Mouse (Mus musculus): Measurements from ENCODE around the gene Amotl1. TPM values are rescaled to one million over a fixed set of nuclear protein-coding genes. Genes with fewer than 3 reads are reported as not detected.

Gene Amotl1
- polyA plus RNA-seq, 1 experiment from 2014 or later: 32.1 TPM

DNA sequence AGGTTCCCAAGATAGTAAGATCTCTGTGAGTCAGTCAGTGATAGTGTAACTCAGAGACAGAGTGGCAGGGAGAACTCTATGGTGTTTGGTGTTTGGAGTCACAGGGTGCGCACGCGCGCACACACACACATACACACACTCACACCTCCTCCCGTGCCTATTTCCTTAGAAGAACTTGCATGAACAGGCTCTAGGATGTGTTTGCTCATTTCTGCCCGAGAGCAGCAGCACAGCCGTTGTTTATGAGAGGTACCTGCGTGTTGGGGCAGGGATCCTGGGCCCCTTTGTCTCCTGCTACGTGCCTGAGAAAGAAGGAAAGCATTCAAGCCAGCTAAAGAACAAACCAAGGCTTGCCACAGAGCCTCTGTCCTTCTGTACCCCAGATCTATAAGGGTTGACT is 17.3 kb upstream of the Amotl1 start:
- 86% methylated on average over 9 of the region's 9 CpGs for WGBS
- Histone ChIP-seq H3K4me1 (peaks cover 11% of the 10 kb centered on the region; the same call in 1 of the 2 replicates), H3K36me3 (no peaks in the 10 kb centered on the region), H3K9me3 (replicated peaks) (no peaks in the 10 kb centered on the region), H3K27ac (peak overlapping the region; percentile 16; the same call in 1 of the 2 replicates), H3K27me3 (ENCODE audit: low read depth, poor library complexity, severe bottlenecking) (no peaks in the 10 kb centered on the region), H3K4me3 (no peak overlapping the region)
- DNase-seq (ENCODE audit: low spot score): no peak

DNA sequence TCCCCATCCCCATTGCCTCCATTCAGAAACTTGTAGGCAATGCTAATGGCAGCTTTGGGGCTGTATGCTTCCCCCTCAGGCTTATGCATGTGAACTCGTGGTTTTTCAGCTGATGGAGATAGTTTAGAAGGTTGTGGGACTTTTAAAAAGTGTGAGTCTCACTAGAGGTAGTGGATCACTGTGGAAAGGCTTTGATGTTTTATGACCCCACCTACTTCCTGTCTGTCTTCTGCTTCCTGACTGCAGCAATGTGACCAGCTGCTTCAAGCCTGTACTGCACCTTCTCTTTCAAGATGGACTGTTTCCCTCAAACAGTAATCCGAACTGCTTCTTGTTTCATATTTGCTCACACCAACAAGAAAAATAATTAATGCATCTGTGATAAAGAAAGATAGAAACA is 13.1 kb upstream of the Amotl1 start:
- Histone ChIP-seq H3K36me3 (no peaks in the 10 kb centered on the region), H3K4me3 (no peak overlapping the region), H3K27me3 (ENCODE audit: low read depth, poor library complexity, severe bottlenecking) (no peaks in the 10 kb centered on the region), H3K4me1 (peaks cover 11% of the 10 kb centered on the region; the same call in 1 of the 2 replicates), H3K9me3 (replicated peaks) (no peaks in the 10 kb centered on the region), H3K27ac (no peak overlapping the region)
- DNase-seq (ENCODE audit: low spot score): no peak
- 48% methylated on average over 2 of the region's 2 CpGs for WGBS

DNA sequence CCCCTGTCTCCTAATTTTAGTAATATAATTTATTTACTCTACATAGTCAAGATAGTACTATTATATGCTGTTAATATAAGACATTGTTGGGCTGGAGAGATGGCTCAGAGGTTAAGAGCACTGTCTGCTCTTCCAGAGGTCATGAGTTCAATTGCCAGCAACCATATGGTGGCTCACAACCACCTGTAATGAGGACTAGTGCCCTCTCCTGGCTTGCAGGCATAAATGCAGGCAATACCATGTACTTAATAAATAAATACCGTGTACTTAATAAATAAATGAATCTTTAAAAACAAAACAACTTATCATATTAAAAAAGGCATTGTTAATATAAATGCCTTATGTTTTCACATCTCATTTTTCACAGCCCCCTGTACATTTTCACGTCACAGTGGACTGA is 9.2 kb upstream of the Amotl1 start:
- no peak for DNase-seq (ENCODE audit: low spot score)
- Histone ChIP-seq H3K9me3 (replicated peaks) (no peaks in the 10 kb centered on the region), H3K27me3 (ENCODE audit: low read depth, poor library complexity, severe bottlenecking) (no peaks in the 10 kb centered on the region), H3K4me1 (peaks cover 6% of the 10 kb centered on the region; the same call in 1 of the 2 replicates), H3K4me3 (no peak overlapping the region), H3K36me3 (no peaks in the 10 kb centered on the region), H3K27ac (no peak overlapping the region)
- WGBS: 80% methylated on average over 2 of the region's 2 CpGs

DNA sequence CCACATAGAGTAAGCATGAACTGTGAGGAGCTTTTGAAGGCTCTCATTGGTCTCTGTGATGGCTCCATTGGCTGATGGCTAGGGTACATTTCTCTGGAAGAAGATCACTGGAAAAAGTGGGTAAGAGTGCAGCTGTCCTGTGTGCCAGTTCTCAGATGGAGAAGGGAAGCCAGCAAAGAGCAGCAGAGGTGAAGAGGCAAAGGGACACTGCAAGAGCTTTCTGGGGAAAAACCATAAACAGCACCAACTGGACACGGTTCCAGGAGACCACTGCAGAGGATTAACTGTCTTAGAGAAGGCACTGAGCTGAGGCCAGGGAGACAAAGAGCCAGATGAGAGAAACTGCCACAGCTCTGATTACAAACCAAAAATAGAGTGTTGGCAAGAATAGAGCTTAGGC is 7.9 kb upstream of the Amotl1 start:
- no peaks in the 10 kb centered on the region for H3K36me3 ChIP-seq
- no peak overlapping the region for H3K4me3 ChIP-seq
- peaks cover under 1% of the 10 kb centered on the region; the same call in 1 of the 2 replicates for H3K4me1 ChIP-seq
- no peaks in the 10 kb centered on the region for H3K9me3 ChIP-seq (replicated peaks)
- no peaks in the 10 kb centered on the region for H3K27me3 ChIP-seq (ENCODE audit: low read depth, poor library complexity, severe bottlenecking)
- 81% methylated on average over 1 of the region's 1 CpGs for WGBS
- no peak overlapping the region for H3K27ac ChIP-seq
- DNase-seq (ENCODE audit: low spot score): no peak

DNA sequence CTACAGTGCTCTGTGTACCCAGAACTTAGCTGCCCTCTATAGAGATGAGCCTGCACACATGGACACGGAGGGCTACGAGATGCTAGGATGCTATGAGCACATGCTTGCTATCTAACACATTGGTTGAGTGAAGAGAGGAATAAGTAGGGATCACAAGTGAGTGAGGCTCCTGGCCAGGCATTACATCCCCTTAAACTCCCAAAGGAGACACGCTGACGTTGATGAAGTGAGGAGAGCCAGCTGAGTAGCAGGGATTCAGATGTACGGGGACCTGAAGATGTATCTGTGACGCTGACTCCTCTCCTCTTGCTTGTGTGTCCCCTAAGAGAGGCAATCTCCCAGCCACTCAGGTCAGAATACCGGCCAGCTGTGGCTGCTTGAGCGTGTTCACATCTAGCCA is 3.0 kb upstream of the Amotl1 start:
- H3K9me3 ChIP-seq (replicated peaks): no peaks in the 10 kb centered on the region
- H3K27me3 ChIP-seq (ENCODE audit: low read depth, poor library complexity, severe bottlenecking): no peaks in the 10 kb centered on the region
- H3K4me1 ChIP-seq: peaks cover 15% of the 10 kb centered on the region
- no peak overlapping the region for H3K27ac ChIP-seq
- no peak for DNase-seq (ENCODE audit: low spot score)
- WGBS: 85% methylated on average over 8 of the region's 8 CpGs
- no peak overlapping the region for H3K4me3 ChIP-seq
- H3K36me3 ChIP-seq: no peaks in the 10 kb centered on the region

DNA sequence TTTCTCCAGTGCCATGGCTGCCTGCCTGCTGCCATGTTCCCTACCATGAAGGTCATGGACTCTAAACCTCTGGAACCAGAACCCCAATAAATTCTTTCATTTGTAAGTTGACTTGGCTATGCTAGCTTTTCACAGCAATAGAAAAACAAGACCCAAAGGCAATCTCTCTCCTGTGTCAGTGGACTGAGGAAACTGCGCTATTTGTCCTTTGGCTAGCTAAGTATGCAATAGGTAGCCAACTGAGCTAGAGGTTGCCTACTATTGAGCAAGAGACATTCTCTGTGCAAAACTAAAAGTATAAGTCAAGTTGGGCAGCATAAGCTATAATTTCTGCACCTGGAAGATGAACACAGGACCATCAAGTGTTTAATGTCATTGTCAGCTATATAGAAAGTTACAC is 1.8 kb upstream of the Amotl1 start:
- Histone ChIP-seq H3K36me3 (no peaks in the 10 kb centered on the region), H3K4me3 (no peak overlapping the region), H3K27ac (no peak overlapping the region), H3K9me3 (replicated peaks) (no peaks in the 10 kb centered on the region), H3K27me3 (ENCODE audit: low read depth, poor library complexity, severe bottlenecking) (no peaks in the 10 kb centered on the region), H3K4me1 (peaks cover 27% of the 10 kb centered on the region)
- 100% methylated on average over 1 of the region's 1 CpGs for WGBS
- no peak for DNase-seq (ENCODE audit: low spot score)

DNA sequence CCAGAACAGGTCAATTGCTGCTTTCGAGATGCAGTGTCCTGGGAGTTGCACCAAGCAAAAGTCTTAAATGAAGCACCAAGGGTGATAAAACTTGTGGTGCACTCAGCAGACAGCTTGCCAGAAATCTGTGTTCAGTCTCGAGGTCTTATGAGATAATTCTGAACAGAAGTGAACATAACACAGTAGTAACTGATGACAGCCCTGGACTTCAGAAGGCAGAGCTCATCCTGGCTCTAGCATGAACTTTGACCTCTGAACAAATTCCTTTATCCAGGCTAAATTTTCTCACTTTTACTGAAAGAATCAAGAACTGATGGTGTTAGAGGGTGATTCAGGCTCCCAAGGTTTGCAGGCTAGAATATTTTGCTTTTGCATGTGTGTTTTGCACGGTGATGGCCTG is 1.2 kb upstream of the Amotl1 start:
- no peak for DNase-seq (ENCODE audit: low spot score)
- Histone ChIP-seq H3K27me3 (ENCODE audit: low read depth, poor library complexity, severe bottlenecking) (no peaks in the 10 kb centered on the region), H3K27ac (no peak overlapping the region), H3K36me3 (no peaks in the 10 kb centered on the region), H3K4me1 (peaks cover 32% of the 10 kb centered on the region), H3K9me3 (replicated peaks) (no peaks in the 10 kb centered on the region), H3K4me3 (no peak overlapping the region)
- 72% methylated on average over 3 of the region's 3 CpGs for WGBS

DNA sequence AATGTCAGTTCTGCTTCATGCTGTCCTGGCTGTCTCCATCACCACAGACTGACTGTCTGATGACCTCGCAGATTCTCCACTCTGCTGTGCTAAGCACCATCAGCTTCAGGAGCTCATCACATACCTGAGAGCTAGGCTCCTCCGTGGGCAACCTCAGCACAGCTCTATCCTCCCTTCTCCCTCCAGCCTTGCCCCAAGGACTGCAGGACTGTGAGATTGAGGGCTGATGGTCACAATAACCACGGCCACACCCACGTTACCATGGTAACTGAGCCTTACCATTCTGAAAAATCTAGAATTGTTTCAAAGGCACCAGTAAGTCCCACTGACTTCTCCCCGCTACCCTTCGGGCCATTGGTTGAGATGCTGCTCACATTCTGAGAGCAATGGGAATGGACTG is 1.5 kb downstream of the Amotl1 start:
- Histone ChIP-seq H3K27me3 (ENCODE audit: low read depth, poor library complexity, severe bottlenecking) (no peaks in the 10 kb centered on the region), H3K4me3 (peak overlapping the region; percentile 5; the same call in 1 of the 2 replicates), H3K36me3 (no peaks in the 10 kb centered on the region), H3K9me3 (replicated peaks) (no peaks in the 10 kb centered on the region), H3K27ac (peak overlapping the region; percentile 88), H3K4me1 (peaks cover 45% of the 10 kb centered on the region)
- WGBS: 65% methylated on average over 6 of the region's 6 CpGs
- DNase-seq (ENCODE audit: low spot score): peak; percentile 41

DNA sequence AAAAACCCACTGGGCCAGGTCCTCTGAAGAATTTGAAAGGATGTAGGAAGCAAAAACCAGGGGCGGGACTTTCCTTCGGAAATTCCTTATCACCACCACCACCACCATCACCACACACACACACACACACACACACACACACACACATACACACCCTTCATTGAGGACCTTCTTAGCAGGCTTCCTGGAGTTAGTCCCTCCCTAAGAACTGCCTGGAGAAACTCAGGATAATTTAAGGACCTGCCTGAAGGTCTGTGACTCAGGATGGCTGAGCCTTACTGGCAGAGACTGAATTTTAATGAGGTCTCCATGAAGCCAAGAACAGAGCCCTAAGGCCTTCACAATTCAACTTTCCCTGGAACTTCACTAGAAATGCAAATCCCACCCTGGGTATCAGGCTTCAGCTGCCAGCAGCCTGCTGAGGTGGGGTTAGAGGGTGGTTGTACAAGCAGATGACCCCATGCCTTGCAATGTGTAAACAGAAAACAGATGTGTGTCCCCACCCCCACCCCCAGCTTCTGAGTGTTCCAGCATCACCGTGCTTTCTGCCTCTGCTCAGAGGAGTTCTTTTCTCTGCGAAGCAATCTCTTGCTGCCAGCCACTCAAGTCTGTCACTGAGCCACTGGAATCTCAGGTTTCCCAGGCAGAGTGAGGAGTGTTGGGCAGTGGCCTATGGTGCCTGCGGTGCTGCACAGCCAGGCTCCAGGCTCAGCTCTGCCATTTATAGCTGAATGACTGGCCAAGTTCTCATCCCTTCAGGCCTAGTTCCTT is 2.4 kb downstream of the Amotl1 start:
- H3K4me1 ChIP-seq: peaks cover 45% of the 10 kb centered on the region
- peak overlapping the region; percentile 21 for H3K4me3 ChIP-seq

DNA sequence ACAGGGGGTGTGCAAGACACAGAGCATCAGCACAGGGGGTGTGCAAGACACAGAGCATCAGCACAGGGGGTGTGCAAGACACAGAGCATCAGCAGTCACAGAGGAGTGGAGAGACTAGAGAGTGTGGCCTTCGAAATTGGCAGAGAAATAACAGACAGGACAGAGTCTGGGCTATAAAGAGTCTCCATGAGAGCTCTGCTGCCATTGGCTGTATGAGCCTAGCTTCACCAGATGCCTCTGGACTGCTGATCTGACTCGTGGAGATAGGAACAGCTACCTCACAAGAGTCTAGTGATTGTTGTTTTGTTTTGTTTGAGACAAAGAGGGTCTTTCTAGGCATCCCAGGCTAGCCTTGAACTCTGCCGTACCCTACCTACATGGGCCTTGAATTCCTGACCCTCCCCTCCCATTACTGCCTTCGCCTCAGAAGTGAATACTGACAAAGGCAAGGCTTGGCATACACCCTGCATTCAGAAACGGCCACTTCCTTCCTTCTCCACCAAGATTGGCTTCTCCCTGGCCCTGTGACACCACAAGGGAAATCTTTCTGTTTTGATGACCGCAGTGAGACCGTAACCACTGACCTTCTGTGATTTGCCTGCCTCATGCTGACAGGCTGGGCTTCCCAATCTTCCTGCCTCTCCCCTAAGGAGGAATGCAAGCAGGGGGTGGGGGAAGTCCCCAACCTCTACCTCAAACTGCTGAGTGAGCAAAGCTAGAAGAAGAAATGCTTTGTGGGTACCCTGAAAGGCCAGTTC is 3.4 kb downstream of the Amotl1 start:
- H3K9me3 ChIP-seq (replicated peaks): no peaks in the 10 kb centered on the region
- 35% methylated on average over 7 of the region's 7 CpGs for WGBS

More for the DNA sequence above, 2.4 kb downstream of the Amotl1 start:
- H3K27ac ChIP-seq: peak overlapping the region; percentile 88
- no peaks in the 10 kb centered on the region for H3K9me3 ChIP-seq (replicated peaks)
- DNase-seq (ENCODE audit: low spot score): peak; percentile 85
- 8% methylated on average over 5 of the region's 5 CpGs for WGBS
- no peaks in the 10 kb centered on the region for H3K27me3 ChIP-seq (ENCODE audit: low read depth, poor library complexity, severe bottlenecking)
- H3K36me3 ChIP-seq: no peaks in the 10 kb centered on the region

DNA sequence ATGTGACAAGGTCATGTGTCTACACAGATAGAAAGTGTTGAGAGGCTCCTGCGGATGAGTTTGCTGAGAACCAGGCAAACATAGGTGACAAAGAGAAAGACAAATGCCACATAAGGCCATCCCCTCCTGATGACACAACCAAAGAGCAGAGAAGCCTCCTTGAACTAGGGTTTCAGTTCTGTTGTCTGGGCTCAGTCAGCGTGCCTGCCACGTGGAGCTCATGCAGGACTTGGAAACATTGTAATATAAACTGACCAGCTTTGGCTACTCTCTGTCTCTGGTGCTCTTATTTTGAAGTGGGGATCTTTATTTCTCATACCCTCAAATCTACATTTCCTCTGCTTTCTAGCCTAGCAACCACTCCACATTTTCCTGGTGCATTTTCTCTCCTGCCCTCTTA is 8.6 kb downstream of the Amotl1 start:
- WGBS: 82% methylated on average over 3 of the region's 3 CpGs

More for the DNA sequence above, 3.4 kb downstream of the Amotl1 start:
- Histone ChIP-seq H3K4me1 (peaks cover 45% of the 10 kb centered on the region), H3K27me3 (ENCODE audit: low read depth, poor library complexity, severe bottlenecking) (no peaks in the 10 kb centered on the region), H3K27ac (peak overlapping the region; percentile 88), H3K36me3 (no peaks in the 10 kb centered on the region), H3K4me3 (0 out of 2 replicates have a peak overlapping the region, but pooled peaks have one; percentile 2)
- DNase-seq (ENCODE audit: low spot score): peak; percentile 49

DNA sequence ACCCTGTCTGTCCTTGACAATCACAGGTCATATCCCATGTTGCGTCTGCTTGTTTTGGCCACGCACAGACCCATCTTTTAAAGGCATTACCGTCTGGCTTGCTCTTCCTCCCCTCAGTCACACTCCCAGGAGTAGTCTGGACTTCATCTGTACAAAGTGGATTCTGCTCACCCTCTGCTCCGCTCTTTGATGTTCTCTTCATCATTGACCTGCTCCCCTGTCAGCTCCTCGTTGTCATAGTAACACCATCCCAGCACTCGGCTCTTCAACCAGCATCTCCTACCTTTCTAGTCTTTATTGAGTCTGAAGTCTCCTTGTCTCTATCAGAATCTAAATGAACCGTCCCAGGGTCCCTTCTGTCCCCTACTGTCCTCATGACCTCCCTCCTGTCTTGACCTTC is 9.3 kb downstream of the Amotl1 start:
- DNase-seq (ENCODE audit: low spot score): no peak
- H3K4me3 ChIP-seq: no peak overlapping the region
- 65% methylated on average over 7 of the region's 7 CpGs for WGBS
- peaks cover 21% of the 10 kb centered on the region for H3K27me3 ChIP-seq (ENCODE audit: low read depth, poor library complexity, severe bottlenecking)
- H3K27ac ChIP-seq: no peak overlapping the region
- H3K36me3 ChIP-seq: no peaks in the 10 kb centered on the region
- peaks cover 26% of the 10 kb centered on the region for H3K4me1 ChIP-seq
- no peaks in the 10 kb centered on the region for H3K9me3 ChIP-seq (replicated peaks)

More for the DNA sequence above, 8.6 kb downstream of the Amotl1 start:
- DNase-seq (ENCODE audit: low spot score): no peak
- Histone ChIP-seq H3K4me1 (peaks cover 32% of the 10 kb centered on the region), H3K27me3 (ENCODE audit: low read depth, poor library complexity, severe bottlenecking) (peaks cover 21% of the 10 kb centered on the region), H3K9me3 (replicated peaks) (no peaks in the 10 kb centered on the region), H3K27ac (no peak overlapping the region), H3K4me3 (no peak overlapping the region), H3K36me3 (no peaks in the 10 kb centered on the region)

DNA sequence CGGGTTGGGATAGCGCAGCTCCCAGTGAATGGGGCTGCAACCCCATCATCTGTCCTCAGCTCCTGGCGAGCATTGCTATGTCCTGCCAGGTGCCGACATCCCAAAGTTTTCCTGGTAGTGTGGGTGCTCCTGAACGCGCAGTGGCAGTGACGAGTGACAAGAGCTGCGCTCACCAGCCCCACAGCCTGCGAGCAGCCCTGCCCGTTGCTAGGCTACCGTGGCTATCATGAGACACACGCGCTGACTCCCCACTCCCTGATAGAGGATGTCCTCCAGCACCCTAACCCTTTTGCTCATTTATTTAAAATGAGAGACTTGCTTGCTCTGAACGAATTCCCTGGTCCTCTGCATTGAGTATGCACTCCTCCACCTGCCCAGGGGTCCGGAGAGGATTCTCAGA is 10.7 kb downstream of the Amotl1 start:
- no peak for DNase-seq (ENCODE audit: low spot score)
- Histone ChIP-seq H3K4me3 (no peak overlapping the region), H3K27me3 (ENCODE audit: low read depth, poor library complexity, severe bottlenecking) (peaks cover 21% of the 10 kb centered on the region), H3K9me3 (replicated peaks) (no peaks in the 10 kb centered on the region), H3K27ac (no peak overlapping the region), H3K4me1 (peaks cover 18% of the 10 kb centered on the region), H3K36me3 (no peaks in the 10 kb centered on the region)
- WGBS: 26% methylated on average over 15 of the region's 15 CpGs
